Mouse (Mus musculus): ENCODE measurements around the gene Plekha7. TPM values are rescaled to one million over a fixed set of nuclear protein-coding genes. Genes with fewer than 3 reads are reported as not detected.

Gene Plekha7
- 7.8 and 8.3 TPM in 2 replicates for polyA plus RNA-seq (2015; fragmentation: Nextera tagmentation; extraction: Ambion mirVana)

DNA sequence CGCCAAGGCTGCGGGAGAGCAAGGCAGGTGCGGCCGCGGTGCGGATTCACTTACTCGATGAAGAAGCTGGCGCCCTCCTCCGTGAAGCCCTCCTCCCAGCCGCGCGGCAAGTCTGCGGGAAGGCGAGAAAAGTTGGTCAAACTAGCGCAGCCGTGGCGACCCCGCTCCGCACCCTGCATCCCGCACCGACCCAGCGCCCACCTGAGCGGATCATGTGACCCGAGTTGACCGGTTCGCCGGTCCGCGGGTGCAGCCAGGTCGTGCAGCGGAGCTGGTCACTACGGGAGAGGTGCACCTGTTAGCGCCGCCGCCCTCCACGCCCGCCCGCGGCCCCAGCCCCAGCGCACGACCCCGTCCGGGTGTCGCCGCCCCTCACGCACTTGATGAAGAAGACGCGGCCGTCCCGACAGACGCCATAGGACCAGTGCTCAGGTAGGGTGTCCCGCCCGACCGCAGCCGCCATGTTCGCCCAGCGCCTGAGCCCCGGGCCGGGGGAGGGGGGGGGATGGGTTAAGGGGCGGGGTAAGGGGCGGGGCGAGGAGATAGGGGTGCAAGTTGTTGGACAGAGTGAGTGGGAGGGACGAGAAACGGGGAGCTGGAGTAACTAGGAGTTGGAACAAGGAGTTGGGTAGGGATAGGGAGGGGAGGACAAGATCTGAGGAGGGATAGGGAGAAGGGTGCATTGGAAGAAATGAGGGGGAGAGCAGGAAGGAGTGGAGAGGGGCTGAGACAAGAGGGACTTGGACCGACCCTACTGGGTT, at the start of gene Plekha7:
Plekha7 (minus strand) TSS at position 506 of the 761 bp plus-strand sequence.

GRCm38 (mm10) chr7:116333713-116334668, 25.8 kb upstream of the Plekha7 start, which contains the start of gene Rps13:
Gene Rps13 (minus strand): TSS chr7:116334195.

GRCm38 (mm10) chr7:116084366-116084765, 223.8 kb downstream of the Plekha7 start, which contains the start of gene Gm4353:
Gene Gm4353 (minus strand): TSS chr7:116084635.

Other genes with a start within 250 kb of the Plekha7 start
- 0.08 and 0.71 TPM in 2 replicates for gene Gm4353, start 223.7 kb downstream of the Plekha7 start, polyA plus RNA-seq (2015; fragmentation: Nextera tagmentation; extraction: Ambion mirVana)
- gene Rps13, start 25.8 kb upstream of the Plekha7 start, polyA plus RNA-seq (2015; fragmentation: Nextera tagmentation; extraction: Ambion mirVana) = 535 and 578 TPM in 2 replicates
- gene Pik3c2a, start 135.1 kb upstream of the Plekha7 start, polyA plus RNA-seq (2015; fragmentation: Nextera tagmentation; extraction: Ambion mirVana) = 14.5 and 18.3 TPM in 2 replicates
- 31.6 and 38.4 TPM in 2 replicates for gene Nucb2, start 196.0 kb upstream of the Plekha7 start, polyA plus RNA-seq (2015; fragmentation: Nextera tagmentation; extraction: Ambion mirVana)